Mouse (Mus musculus) neural tube, embryonic 11.5 days (tissue): ENCODE measurements around the gene Sacm1l. TPM values are rescaled to one million over a fixed set of nuclear protein-coding genes. Genes with fewer than 3 reads are reported as not detected.

Experiments used
- polyA plus RNA-seq: library from polyadenylated mRNA; unstranded; fragments of >200 nt; fragmentation: Nextera tagmentation; extraction: Ambion mirVana; gene quantifications from 2 replicates; pipeline ENCODE4 v1.2.1, GENCODE M21; 2014

Sacm1l gene
- polyA plus RNA-seq, 1 experiment from 2014 or later, result 56.3 TPM

Other genes with a start within 250 kb of the Sacm1l start
- gene Lars2, start 162.8 kb upstream of the Sacm1l start, polyA plus RNA-seq, result 1,025 and 1,092 TPM in 2 replicates
- 48.1 and 52.4 TPM in 2 replicates for gene Limd1, start 51.1 kb upstream of the Sacm1l start, polyA plus RNA-seq
- gene Slc6a20b, start 102.8 kb downstream of the Sacm1l start, polyA plus RNA-seq, result 0.08 and 0.20 TPM in 2 replicates
- 0.08 TPM in 1 of 2 replicates, not detected in the other for gene Ccr9, start 148.7 kb downstream of the Sacm1l start, polyA plus RNA-seq
- gene Slc6a20a, start 149.1 kb downstream of the Sacm1l start, polyA plus RNA-seq, result 0.12 and 0.22 TPM in 2 replicates
- gene Lztfl1, start 187.9 kb downstream of the Sacm1l start, polyA plus RNA-seq, result 46.6 and 52.5 TPM in 2 replicates